Mouse (Mus musculus) midbrain, postnatal 0 days (tissue): ENCODE data around the gene 4930404N11Rik. TPM values are rescaled to one million over a fixed set of nuclear protein-coding genes. Genes with fewer than 3 reads are reported as not detected.

Source experiments
- ATAC-seq: fragments of 200-750 bp; cut with Nextera tagmentation; 2 replicates; pipeline ENCODE4 v1.8.0; 2017; ENCODE audit warnings: moderate number of reproducible peaks, mild to moderate bottlenecking, moderate TSS enrichment, moderate library complexity; ENCODE audit not compliant: low FRiP score
- DNase-seq: peaks from one replicate; pipeline ENCODE4 v3.0.0-alpha.2; 2015; ENCODE audit warnings: low spot score
- H3K27ac ChIP-seq: fragments of 300-500 bp; sonication (generic); 2 replicates; pipeline ENCODE4 v1.5.1; 2014; ENCODE audit warnings: low read depth, mild to moderate bottlenecking, low read length, mixed read lengths
- H3K27me3 ChIP-seq: fragments of 300-500 bp; sonication (generic); 2 replicates; pipeline ENCODE4 v1.6.1; 2014; ENCODE audit warnings: low read length, control low read depth, mixed read lengths; ENCODE audit not compliant: insufficient read depth
- H3K36me3 ChIP-seq: fragments of 300-500 bp; sonication (generic); 2 replicates; pipeline ENCODE4 v1.6.1; 2014; ENCODE audit warnings: low read length, control low read depth, mixed read lengths; ENCODE audit not compliant: insufficient read depth
- H3K4me1 ChIP-seq: fragments of 300-500 bp; sonication (generic); 2 replicates; pipeline ENCODE4 v1.6.1; 2014; ENCODE audit warnings: mild to moderate bottlenecking, control low read depth, antibody characterized with exemption, low read length, mixed read lengths; ENCODE audit not compliant: insufficient read depth
- H3K4me2 ChIP-seq: fragments of 300-500 bp; sonication (generic); 2 replicates; pipeline ENCODE4 v1.6.1; 2014; ENCODE audit warnings: low read depth, mild to moderate bottlenecking, low read length, mixed read lengths; ENCODE audit not compliant: poor library complexity, severe bottlenecking
- H3K4me3 ChIP-seq: fragments of 300-500 bp; sonication (generic); 2 replicates; pipeline ENCODE4 v1.5.1; 2014; ENCODE audit warnings: low read depth, mild to moderate bottlenecking, low read length, moderate library complexity
- H3K9ac ChIP-seq: fragments of 300-500 bp; sonication (generic); replicated peaks from 2 replicates; pipeline ENCODE4 v1.6.1; 2014; ENCODE audit warnings: mild to moderate bottlenecking, low read length, moderate library complexity, mixed read lengths; ENCODE audit not compliant: poor library complexity, severe bottlenecking
- H3K9me3 ChIP-seq: fragments of 300-500 bp; sonication (generic); 2 replicates; pipeline ENCODE4 v1.6.1; 2016; ENCODE audit warnings: low read length, control low read depth
- CTCF ChIP-seq: IDR thresholded peaks from 2 replicates; pipeline ENCODE4 v1.5.1; 2016; ENCODE audit warnings: antibody characterized with exemption, mild to moderate bottlenecking
- WGBS: fragments of 180-500 bp; shearing (Covaris S2); extraction: QIAGEN DNeasy Blood & Tissue Kit; methylation state at CpG from one replicate; pipeline ENCODE4 v1.1.7; 2014; 5-methylcytosine and 5-hydroxymethylcytosine counted together
- polyA plus RNA-seq: library from polyadenylated mRNA; unstranded; fragments of >200 nt; fragmentation: Nextera tagmentation; extraction: Ambion mirVana; gene quantifications from 2 replicates; pipeline ENCODE4 v1.2.1, GENCODE M21; 2015
- total RNA-seq: library from RNA; depleted of rRNA; stranded (reverse); fragments of >200 nt; gene quantifications from 2 replicates; pipeline ENCODE4 v1.2.3, GENCODE M21; 2014

4930404N11Rik gene
- total and polyA plus RNA-seq, 2 experiments from 2014 or later = 0.47 TPM; not detected in 1

GRCm38 (mm10) chr10:81335393-81336340 lies 29.9 kb downstream of the 4930404N11Rik start:
- no peaks in the 10 kb centered on the region for H3K4me1 ChIP-seq
- DNase-seq (no peak), ATAC-seq (no peak)
- no peak overlapping the region for H3K4me3 ChIP-seq
- H3K27ac ChIP-seq = no peak overlapping the region
- H3K9me3 ChIP-seq = no peaks in the 10 kb centered on the region
- H3K4me2 ChIP-seq = no peak overlapping the region
- H3K27me3 ChIP-seq = peaks cover 11% of the 10 kb centered on the region
- 35% methylated on average over 16 of the region's 19 CpGs for WGBS
- no peak for TF ChIP-seq CTCF
- 0 out of 2 replicates have a peak overlapping the region, but pooled peaks have one; percentile 8 for H3K9ac ChIP-seq
- no peaks in the 10 kb centered on the region for H3K36me3 ChIP-seq

- ATAC-seq (no peak), DNase-seq (no peak)
- no peak overlapping the region for H3K27ac ChIP-seq
- TF ChIP-seq CTCF = no peak
- WGBS = 55% methylated on average over 11 of the region's 11 CpGs
- no peaks in the 10 kb centered on the region for H3K36me3 ChIP-seq
- H3K4me2 ChIP-seq = no peak overlapping the region
- H3K9ac ChIP-seq = no peak overlapping the region
- no peaks in the 10 kb centered on the region for H3K4me1 ChIP-seq
- peaks cover 11% of the 10 kb centered on the region for H3K27me3 ChIP-seq
- H3K4me3 ChIP-seq = no peak overlapping the region
- H3K9me3 ChIP-seq = no peaks in the 10 kb centered on the region
Measured at GRCm38 (mm10) chr10:81334324-81334723, 31.3 kb downstream of the 4930404N11Rik start.

- TF ChIP-seq CTCF = no peak
Measured at GRCm38 (mm10) chr10:81332277-81332676, 33.3 kb downstream of the 4930404N11Rik start.

GRCm38 (mm10) chr10:81330007-81330406 lies 35.6 kb downstream of the 4930404N11Rik start:
- H3K9ac ChIP-seq = 0 out of 2 replicates have a peak overlapping the region, but pooled peaks have one; percentile 8
- 59% methylated on average over 4 of the region's 4 CpGs for WGBS
- H3K4me2 ChIP-seq = no peak overlapping the region
- ATAC-seq (no peak), DNase-seq (no peak)
- peaks cover 27% of the 10 kb centered on the region for H3K36me3 ChIP-seq
- H3K27me3 ChIP-seq = peaks cover 11% of the 10 kb centered on the region
- no peak overlapping the region for H3K4me3 ChIP-seq
- TF ChIP-seq CTCF = no peak
- H3K9me3 ChIP-seq = no peaks in the 10 kb centered on the region
- H3K4me1 ChIP-seq = no peaks in the 10 kb centered on the region
- H3K27ac ChIP-seq = no peak overlapping the region

More at GRCm38 (mm10) chr10:81332277-81332676, 33.3 kb downstream of the 4930404N11Rik start:
- Histone ChIP-seq H3K9me3 (no peaks in the 10 kb centered on the region), H3K4me2 (no peak overlapping the region), H3K27ac (no peak overlapping the region), H3K36me3 (peaks cover 4% of the 10 kb centered on the region; the same call in 1 of the 2 replicates), H3K9ac (no peak overlapping the region), H3K4me1 (no peaks in the 10 kb centered on the region), H3K27me3 (peaks cover 11% of the 10 kb centered on the region), H3K4me3 (no peak overlapping the region)
- 11% methylated on average over 29 of the region's 29 CpGs for WGBS
- ATAC-seq (no peak), DNase-seq (no peak)

GRCm38 (mm10) chr10:81329194-81329975 lies 36.2 kb downstream of the 4930404N11Rik start:
- H3K36me3 ChIP-seq = peaks cover 33% of the 10 kb centered on the region
- H3K27me3 ChIP-seq = peaks cover 11% of the 10 kb centered on the region
- H3K4me3 ChIP-seq = no peak overlapping the region
- TF ChIP-seq CTCF = no peak
- no peak overlapping the region for H3K9ac ChIP-seq
- no peaks in the 10 kb centered on the region for H3K9me3 ChIP-seq
- no peaks in the 10 kb centered on the region for H3K4me1 ChIP-seq
- no peak overlapping the region for H3K27ac ChIP-seq
- DNase-seq = no peak
- no peak overlapping the region for H3K4me2 ChIP-seq
- ATAC-seq = no peak
- WGBS = 74% methylated on average over 10 of the region's 10 CpGs
